Mouse (Mus musculus) forebrain, embryonic 14.5 days (tissue): ENCODE results near the gene Mtss1l. TPM values are rescaled to one million over a fixed set of nuclear protein-coding genes. Genes with fewer than 3 reads are reported as not detected.
A peak's percentile ranks its signal among the peaks of the same experiment; 100 is the strongest.

ENCODE experiments used
- ATAC-seq: fragments of 200-750 bp; cut with Nextera tagmentation; 2 replicates; pipeline ENCODE4 v1.8.0; 2017; ENCODE audit warnings: mild to moderate bottlenecking, moderate library complexity
- DNase-seq: peaks from one replicate; pipeline ENCODE4 v3.0.0-alpha.2; 2015; ENCODE audit warnings: low spot score
- H3K27ac ChIP-seq: fragments of 300-500 bp; sonication (generic); 2 replicates; pipeline ENCODE4 v1.5.1; 2014; ENCODE audit warnings: low read depth, mild to moderate bottlenecking, control low read depth, low read length, moderate library complexity
- H3K27me3 ChIP-seq: fragments of 300-500 bp; sonication (generic); replicated peaks from 2 replicates; pipeline ENCODE4 v1.6.1; 2014; ENCODE audit warnings: low read length, control low read depth, mixed read lengths; ENCODE audit not compliant: control insufficient read depth, insufficient read depth
- H3K36me3 ChIP-seq: fragments of 300-500 bp; sonication (generic); 2 replicates; pipeline ENCODE4 v1.6.1; 2014; ENCODE audit warnings: low read length, control low read depth; ENCODE audit not compliant: control insufficient read depth, insufficient read depth
- H3K4me1 ChIP-seq: fragments of 300-500 bp; sonication (generic); 2 replicates; pipeline ENCODE4 v1.6.1; 2014; ENCODE audit warnings: antibody characterized with exemption, low read length, control low read depth; ENCODE audit not compliant: control insufficient read depth, insufficient read depth
- H3K4me2 ChIP-seq: fragments of 300-500 bp; sonication (generic); 2 replicates; pipeline ENCODE4 v1.6.1; 2014; ENCODE audit warnings: mild to moderate bottlenecking, control low read depth, low read length
- H3K4me3 ChIP-seq: fragments of 300-500 bp; sonication (generic); 2 replicates; pipeline ENCODE4 v1.5.1; 2014; ENCODE audit warnings: low read depth, low read length, control low read depth
- H3K9ac ChIP-seq: fragments of 300-500 bp; sonication (generic); 2 replicates; pipeline ENCODE4 v1.6.1; 2014; ENCODE audit warnings: mild to moderate bottlenecking, low read length, control low read depth, moderate library complexity
- H3K9me3 ChIP-seq: fragments of 300-500 bp; sonication (generic); replicated peaks from 2 replicates; pipeline ENCODE4 v1.6.1; 2016; ENCODE audit warnings: low read length, control low read depth, mixed read lengths; ENCODE audit not compliant: control insufficient read depth
- WGBS: fragments of 180-500 bp; shearing (Covaris S2); extraction: QIAGEN DNeasy Blood & Tissue Kit; methylation state at CpG from one replicate; pipeline ENCODE4 v1.1.7; 2014; 5-methylcytosine and 5-hydroxymethylcytosine counted together
- polyA plus RNA-seq: library from polyadenylated mRNA; unstranded; fragments of >200 nt; fragmentation: Nextera tagmentation; extraction: Ambion mirVana; gene quantifications from 2 replicates; pipeline ENCODE4 v1.2.1, GENCODE M21; 2014

The Mtss1l gene
- polyA plus RNA-seq, 1 experiment from 2014 or later: 16.5 TPM

GRCm38 (mm10) chr8:110722414-110723011 lies 1.2 kb downstream of the Mtss1l start:
- no peak for ATAC-seq
- WGBS: 45% methylated on average over 11 of the region's 11 CpGs
- peak overlapping the region; percentile 64 for H3K4me3 ChIP-seq
- peaks cover 17% of the 10 kb centered on the region for H3K4me1 ChIP-seq
- no peak for DNase-seq
- peak overlapping the region; percentile 87 for H3K9ac ChIP-seq
- peaks cover 17% of the 10 kb centered on the region for H3K36me3 ChIP-seq
- H3K27me3 ChIP-seq: no peaks in the 10 kb centered on the region
- H3K9me3 ChIP-seq: no peaks in the 10 kb centered on the region
- H3K27ac ChIP-seq: no peak overlapping the region
- peak overlapping the region; percentile 54 for H3K4me2 ChIP-seq

GRCm38 (mm10) chr8:110724493-110724892 lies 3.2 kb downstream of the Mtss1l start:
- no peak overlapping the region for H3K9ac ChIP-seq
- no peak overlapping the region for H3K4me2 ChIP-seq
- no peak overlapping the region for H3K4me3 ChIP-seq
- 73% methylated on average over 3 of the region's 3 CpGs for WGBS
- H3K9me3 ChIP-seq: no peaks in the 10 kb centered on the region
- no peak for ATAC-seq
- DNase-seq: no peak
- H3K27ac ChIP-seq: no peak overlapping the region
- peaks cover 14% of the 10 kb centered on the region for H3K4me1 ChIP-seq
- H3K36me3 ChIP-seq: peaks cover 37% of the 10 kb centered on the region
- H3K27me3 ChIP-seq: no peaks in the 10 kb centered on the region

- no peak overlapping the region for H3K4me2 ChIP-seq
- ATAC-seq (no peak), DNase-seq (no peak)
- H3K4me3 ChIP-seq: no peak overlapping the region
- no peaks in the 10 kb centered on the region for H3K27me3 ChIP-seq
- 34% methylated on average over 7 of the region's 7 CpGs for whole genome bisulfite sequencing
- peaks cover 14% of the 10 kb centered on the region for H3K4me1 ChIP-seq
- no peaks in the 10 kb centered on the region for H3K9me3 ChIP-seq
- peaks cover 44% of the 10 kb centered on the region for H3K36me3 ChIP-seq
- H3K9ac ChIP-seq: peak overlapping the region; percentile 35; the same call in 1 of the 2 replicates
- no peak overlapping the region for H3K27ac ChIP-seq
Measured at GRCm38 (mm10) chr8:110725084-110725838, 4.0 kb downstream of the Mtss1l start.

GRCm38 (mm10) chr8:110726893-110727292 lies 5.6 kb downstream of the Mtss1l start:
- Histone ChIP-seq H3K4me1 (peaks cover 14% of the 10 kb centered on the region), H3K27me3 (no peaks in the 10 kb centered on the region), H3K9me3 (no peaks in the 10 kb centered on the region), H3K36me3 (peaks cover 58% of the 10 kb centered on the region), H3K27ac (no peak overlapping the region), H3K9ac (peak overlapping the region; percentile 46), H3K4me2 (no peak overlapping the region), H3K4me3 (no peak overlapping the region)
- DNase-seq (peak; percentile 71), ATAC-seq (peak; percentile 47)
- WGBS: 9% methylated on average over 18 of the region's 18 CpGs

GRCm38 (mm10) chr8:110731346-110731859 lies 10.1 kb downstream of the Mtss1l start:
- Histone ChIP-seq H3K4me1 (no peaks in the 10 kb centered on the region), H3K27ac (no peak overlapping the region), H3K4me3 (no peak overlapping the region), H3K9me3 (no peaks in the 10 kb centered on the region), H3K27me3 (no peaks in the 10 kb centered on the region), H3K4me2 (no peak overlapping the region), H3K36me3 (peaks cover 78% of the 10 kb centered on the region), H3K9ac (no peak overlapping the region)
- DNase-seq (no peak), ATAC-seq (no peak)
- 94% methylated on average over 8 of the region's 8 CpGs for WGBS

DNA sequence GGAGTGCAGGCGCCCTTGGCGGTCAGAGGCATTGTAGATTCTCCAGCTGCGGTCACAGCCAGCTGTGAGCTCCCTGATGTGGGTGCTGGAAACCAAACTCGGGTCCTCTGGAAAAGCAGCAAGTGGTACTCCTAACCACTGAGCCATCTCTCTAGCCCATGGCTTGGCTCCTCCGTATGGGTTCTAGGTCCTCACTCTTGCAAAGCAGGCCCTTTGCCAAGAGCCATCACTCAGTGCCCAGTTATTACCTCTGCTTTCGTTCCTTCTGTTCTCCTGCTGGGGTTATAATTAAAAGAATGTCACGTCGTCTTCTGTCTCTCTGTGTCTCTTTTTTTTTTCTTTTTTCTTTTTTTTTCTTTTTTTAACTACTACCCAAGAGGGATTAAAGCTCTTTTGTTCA lies 11.8 kb downstream of the Mtss1l start:
- Histone ChIP-seq H3K9ac (no peak overlapping the region), H3K9me3 (no peaks in the 10 kb centered on the region), H3K27me3 (no peaks in the 10 kb centered on the region), H3K27ac (no peak overlapping the region), H3K4me3 (no peak overlapping the region), H3K4me1 (no peaks in the 10 kb centered on the region), H3K4me2 (no peak overlapping the region), H3K36me3 (peaks cover 81% of the 10 kb centered on the region)
- DNase-seq (no peak), ATAC-seq (no peak)
- WGBS: 93% methylated on average over 8 of the region's 8 CpGs

- H3K4me3 ChIP-seq: no peak overlapping the region
- no peaks in the 10 kb centered on the region for H3K4me1 ChIP-seq
- H3K36me3 ChIP-seq: peaks cover 54% of the 10 kb centered on the region
- H3K27me3 ChIP-seq: no peaks in the 10 kb centered on the region
- H3K4me2 ChIP-seq: no peak overlapping the region
- no peak overlapping the region for H3K9ac ChIP-seq
- H3K27ac ChIP-seq: no peak overlapping the region
- ATAC-seq (no peak), DNase-seq (no peak)
- H3K9me3 ChIP-seq: no peaks in the 10 kb centered on the region
- WGBS: 93% methylated on average over 35 of the region's 35 CpGs
Measured at GRCm38 (mm10) chr8:110738591-110739195, 17.4 kb downstream of the Mtss1l start.

DNA sequence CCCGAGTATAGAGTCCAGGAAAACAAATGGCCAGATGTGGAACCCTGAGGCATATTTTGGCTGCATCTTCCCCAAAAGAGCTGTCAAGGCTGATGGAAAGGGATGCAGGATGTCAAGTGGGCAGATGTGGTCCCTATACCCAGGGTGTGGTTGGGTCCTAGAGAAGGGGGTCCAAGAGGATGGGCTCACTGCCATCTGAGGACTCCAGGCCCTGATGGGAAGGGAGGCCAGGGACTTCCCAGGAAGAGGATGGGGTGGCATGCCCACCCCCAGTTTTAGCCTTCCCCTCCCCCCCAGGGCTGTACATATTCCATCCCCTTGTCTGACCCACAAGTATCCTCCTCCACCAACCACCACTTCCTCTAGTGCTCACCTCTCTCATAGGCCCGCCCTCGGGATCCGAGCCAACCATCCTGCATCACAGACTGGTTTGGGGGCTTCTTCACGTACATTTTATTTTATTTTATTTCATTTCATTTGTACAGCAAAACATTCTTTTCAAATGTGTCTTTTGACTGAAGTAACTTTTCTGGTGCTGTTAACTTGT lies 19.4 kb downstream of the Mtss1l start:
- DNase-seq (no peak), ATAC-seq (no peak)
- peaks cover 42% of the 10 kb centered on the region for H3K36me3 ChIP-seq
- no peaks in the 10 kb centered on the region for H3K4me1 ChIP-seq
- no peak overlapping the region for H3K4me2 ChIP-seq
- 94% methylated on average over 5 of the region's 5 CpGs for WGBS
- H3K27me3 ChIP-seq: no peaks in the 10 kb centered on the region
- no peak overlapping the region for H3K9ac ChIP-seq
- no peak overlapping the region for H3K4me3 ChIP-seq
- H3K27ac ChIP-seq: no peak overlapping the region
- H3K9me3 ChIP-seq: no peaks in the 10 kb centered on the region
